Mouse (Mus musculus) midbrain, embryonic 11.5 days (tissue): ENCODE measurements around the gene C9orf72. TPM values are rescaled to one million over a fixed set of nuclear protein-coding genes. Genes with fewer than 3 reads are reported as not detected.

Experiments used
- ATAC-seq: fragments of 200-750 bp; cut with Nextera tagmentation; 2 replicates; pipeline ENCODE4 v1.8.0; 2017; ENCODE audit warnings: moderate TSS enrichment, moderate library complexity; ENCODE audit not compliant: low FRiP score
- DNase-seq: peaks from one replicate; pipeline ENCODE4 v3.0.0; 2015; ENCODE audit warnings: low spot score; ENCODE audit errors: missing footprints
- H3K27ac ChIP-seq: fragments of 300-500 bp; sonication (generic); 2 replicates; pipeline ENCODE4 v1.5.1; 2014; ENCODE audit warnings: low read depth, low read length
- H3K27me3 ChIP-seq: fragments of 300-500 bp; sonication (generic); 2 replicates; pipeline ENCODE4 v1.6.1; 2014; ENCODE audit warnings: mild to moderate bottlenecking, low read length, moderate library complexity, mixed read lengths; ENCODE audit not compliant: control insufficient read depth, insufficient read depth
- H3K36me3 ChIP-seq: fragments of 300-500 bp; sonication (generic); 2 replicates; pipeline ENCODE4 v1.6.1; 2014; ENCODE audit warnings: mild to moderate bottlenecking, low read length, moderate library complexity, mixed read lengths; ENCODE audit not compliant: control insufficient read depth, insufficient read depth
- H3K4me1 ChIP-seq: fragments of 300-500 bp; sonication (generic); 2 replicates; pipeline ENCODE4 v1.6.1; 2014; ENCODE audit warnings: low read length; ENCODE audit not compliant: control insufficient read depth, insufficient read depth
- H3K4me2 ChIP-seq: fragments of 300-500 bp; sonication (generic); 2 replicates; pipeline ENCODE4 v1.6.1; 2014; ENCODE audit warnings: mild to moderate bottlenecking, moderate library complexity
- H3K4me3 ChIP-seq: fragments of 300-500 bp; sonication (generic); 2 replicates; pipeline ENCODE4 v1.5.1; 2014; ENCODE audit warnings: low read depth, low read length
- H3K9ac ChIP-seq: fragments of 300-500 bp; sonication (generic); 2 replicates; pipeline ENCODE4 v1.6.1; 2014; ENCODE audit warnings: low read length
- H3K9me3 ChIP-seq: fragments of 300-500 bp; sonication (generic); 2 replicates; pipeline ENCODE4 v1.6.1; 2016; ENCODE audit warnings: low read length; ENCODE audit not compliant: control insufficient read depth
- WGBS: fragments of 180-500 bp; shearing (Covaris S2); extraction: QIAGEN DNeasy Blood & Tissue Kit; methylation state at CpG from one replicate; pipeline ENCODE4 v1.1.7; 2014; 5-methylcytosine and 5-hydroxymethylcytosine counted together
- polyA plus RNA-seq: library from polyadenylated mRNA; unstranded; fragments of >200 nt; fragmentation: Nextera tagmentation; extraction: Ambion mirVana; gene quantifications from 2 replicates; pipeline ENCODE4 v1.2.1, GENCODE M21; 2014

The C9orf72 gene
- polyA plus RNA-seq, 1 experiment from 2014 or later, result 29.5 TPM

DNA sequence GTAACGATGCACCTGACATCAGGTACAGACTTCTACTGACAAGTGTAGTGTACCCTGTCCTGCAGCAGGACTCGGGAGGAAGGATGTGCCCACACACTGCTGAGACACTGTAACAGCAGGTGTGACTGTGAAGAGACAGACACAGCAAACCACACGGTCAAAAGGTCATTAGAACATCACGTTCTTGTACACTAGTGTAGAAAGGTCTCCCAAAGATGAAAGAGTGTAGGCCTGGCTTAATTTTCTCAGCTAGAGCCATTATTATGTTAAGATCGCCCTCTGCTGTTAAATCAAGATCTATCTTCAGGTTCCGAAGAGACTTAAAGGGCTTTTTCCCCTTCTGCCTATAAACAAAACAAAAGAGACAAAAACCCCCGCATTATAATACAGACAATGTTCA is 33.2 kb downstream of the C9orf72 start:
- Histone ChIP-seq H3K9me3 (no peaks in the 10 kb centered on the region), H3K4me1 (no peaks in the 10 kb centered on the region), H3K36me3 (no peaks in the 10 kb centered on the region), H3K27ac (no peak overlapping the region), H3K27me3 (no peaks in the 10 kb centered on the region), H3K4me2 (no peak overlapping the region), H3K4me3 (no peak overlapping the region), H3K9ac (no peak overlapping the region)
- 44% methylated on average over 7 of the region's 7 CpGs for WGBS
- ATAC-seq, result no peak; the same call in 1 of the 2 replicates
- DNase-seq, result peak; percentile 86

DNA sequence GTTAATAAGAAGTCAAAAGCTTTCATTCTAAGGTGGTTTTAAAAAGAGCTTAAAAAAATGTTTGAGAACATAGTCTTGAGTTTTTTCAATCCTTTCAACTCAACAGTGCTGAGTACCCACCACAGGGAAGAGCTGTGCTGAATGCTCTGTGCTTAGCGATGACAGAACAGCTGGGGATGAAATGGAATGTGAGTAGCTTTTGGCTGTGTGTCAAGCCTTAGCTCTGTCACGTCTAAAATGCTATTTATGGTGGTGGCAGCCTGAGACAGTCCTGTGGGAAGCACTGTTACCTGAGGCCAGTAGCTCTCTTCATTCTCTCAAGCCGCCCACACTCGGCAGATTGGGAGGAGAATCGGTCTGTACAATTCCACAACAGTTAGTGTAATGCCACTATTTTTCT is 36.2 kb downstream of the C9orf72 start:
- H3K4me1 ChIP-seq, result no peaks in the 10 kb centered on the region
- 79% methylated on average over 5 of the region's 5 CpGs for WGBS
- no peaks in the 10 kb centered on the region for H3K9me3 ChIP-seq
- no peak overlapping the region for H3K27ac ChIP-seq
- no peak overlapping the region for H3K9ac ChIP-seq
- no peak for DNase-seq
- H3K4me3 ChIP-seq, result no peak overlapping the region
- no peak for ATAC-seq
- H3K27me3 ChIP-seq, result no peaks in the 10 kb centered on the region
- no peaks in the 10 kb centered on the region for H3K36me3 ChIP-seq
- H3K4me2 ChIP-seq, result no peak overlapping the region

DNA sequence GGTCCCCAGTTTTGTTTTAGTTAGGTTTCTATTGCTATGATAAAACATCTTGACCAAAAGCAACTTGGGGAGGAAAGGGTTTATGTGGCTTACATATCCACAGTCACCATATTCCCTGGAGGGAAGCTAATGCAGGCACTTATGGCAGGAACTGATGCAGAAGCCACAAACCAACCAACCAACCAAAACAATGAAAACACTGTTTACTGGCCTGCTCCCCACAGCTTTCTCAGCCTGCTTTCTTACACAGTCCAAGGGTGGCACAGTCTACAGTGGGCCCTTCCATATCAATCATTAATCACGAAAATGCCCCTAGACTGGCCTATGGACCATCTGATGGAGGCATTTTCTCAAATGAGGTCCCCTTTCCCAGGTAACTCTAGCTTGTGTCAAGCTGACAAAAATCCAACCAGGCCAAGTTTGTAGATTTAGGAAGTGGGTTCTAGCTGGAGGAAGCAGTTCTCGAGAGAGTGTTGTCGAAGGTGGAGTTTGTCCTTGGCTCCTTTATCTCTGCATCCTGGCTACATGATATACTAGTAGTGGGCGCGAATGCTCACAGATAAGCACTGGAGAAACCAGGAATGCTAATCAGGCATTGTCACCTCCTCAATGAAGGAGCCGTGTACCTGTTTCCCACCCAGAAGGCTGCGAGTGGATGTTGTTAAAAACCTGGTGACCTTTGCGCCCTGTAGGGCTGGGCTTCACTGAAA is 38.2 kb downstream of the C9orf72 start:
- Histone ChIP-seq H3K4me1 (no peaks in the 10 kb centered on the region), H3K36me3 (no peaks in the 10 kb centered on the region), H3K4me3 (no peak overlapping the region), H3K9me3 (no peaks in the 10 kb centered on the region), H3K27ac (no peak overlapping the region), H3K27me3 (no peaks in the 10 kb centered on the region), H3K4me2 (no peak overlapping the region), H3K9ac (no peak overlapping the region)
- no peak for DNase-seq
- WGBS, result 88% methylated on average over 8 of the region's 8 CpGs
- ATAC-seq, result no peak

DNA sequence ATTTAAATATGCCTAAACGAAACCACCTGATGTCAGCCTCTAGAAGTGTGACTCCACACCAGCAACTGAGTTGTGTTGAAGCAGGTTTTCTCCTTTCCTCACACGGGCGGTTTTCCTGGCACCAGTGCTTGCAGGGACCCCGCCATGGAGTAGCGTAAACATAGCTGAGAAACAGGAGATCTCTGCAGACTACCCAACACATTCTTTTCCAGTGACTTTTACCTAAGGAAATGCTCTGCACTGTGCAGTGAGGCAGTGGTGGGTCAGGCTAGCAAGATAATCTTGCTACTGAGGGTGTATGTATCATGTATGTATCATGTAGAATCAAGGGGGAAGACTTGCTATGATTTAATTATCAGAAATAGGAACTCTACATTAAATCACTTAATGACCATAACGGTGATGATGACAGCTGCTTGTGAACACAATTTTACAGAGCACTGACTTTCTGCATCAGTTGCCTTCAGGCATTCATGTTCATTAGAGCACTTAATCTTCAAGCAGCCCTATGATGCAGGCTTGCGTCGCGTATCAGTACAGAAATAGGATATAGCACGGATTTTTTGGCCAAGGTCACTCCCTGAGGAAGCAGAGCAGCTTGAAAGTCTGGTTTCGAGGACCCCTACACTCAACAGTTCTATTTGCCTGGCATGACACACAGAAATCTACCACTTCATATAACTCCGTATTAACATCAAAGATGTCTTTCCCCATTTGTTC is 47.9 kb downstream of the C9orf72 start:
- peak; percentile 41 for DNase-seq
- Histone ChIP-seq H3K27me3 (no peaks in the 10 kb centered on the region), H3K27ac (no peak overlapping the region), H3K4me3 (no peak overlapping the region), H3K9me3 (no peaks in the 10 kb centered on the region), H3K36me3 (no peaks in the 10 kb centered on the region), H3K4me2 (no peak overlapping the region), H3K4me1 (no peaks in the 10 kb centered on the region), H3K9ac (no peak overlapping the region)
- ATAC-seq, result no peak
- WGBS, result 83% methylated on average over 12 of the region's 12 CpGs

DNA sequence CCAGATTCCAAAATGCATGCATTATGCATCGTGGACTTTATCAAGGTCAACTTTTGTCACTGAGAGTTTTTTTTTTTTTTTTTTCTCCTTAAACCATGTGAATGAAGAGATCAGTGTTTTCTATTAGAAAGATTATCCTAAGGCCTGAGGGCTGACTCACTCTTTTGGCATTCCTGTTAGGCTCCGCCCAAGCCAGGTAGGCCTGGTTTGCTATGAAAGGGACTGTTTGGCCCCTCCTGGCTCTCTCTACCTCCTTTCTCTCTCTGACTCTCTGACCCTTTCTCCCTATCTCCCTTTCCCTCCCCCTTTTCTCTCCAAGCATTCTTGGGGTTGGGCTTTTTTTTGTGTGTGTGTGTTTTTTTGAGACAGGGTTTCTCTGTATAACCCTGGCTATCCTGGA is 50.4 kb downstream of the C9orf72 start:
- Histone ChIP-seq H3K4me1 (no peaks in the 10 kb centered on the region), H3K4me3 (no peak overlapping the region), H3K36me3 (no peaks in the 10 kb centered on the region), H3K4me2 (no peak overlapping the region), H3K27me3 (no peaks in the 10 kb centered on the region), H3K9me3 (no peaks in the 10 kb centered on the region), H3K9ac (no peak overlapping the region), H3K27ac (no peak overlapping the region)
- DNase-seq, result no peak
- no peak for ATAC-seq
- 90% methylated on average over 2 of the region's 2 CpGs for WGBS

- ATAC-seq, result no peak
- peak; percentile 37 for DNase-seq
- 61% methylated on average over 1 of the region's 1 CpGs for WGBS
- Histone ChIP-seq H3K27me3 (no peaks in the 10 kb centered on the region), H3K4me1 (no peaks in the 10 kb centered on the region), H3K27ac (no peak overlapping the region), H3K4me3 (no peak overlapping the region), H3K9me3 (no peaks in the 10 kb centered on the region), H3K36me3 (no peaks in the 10 kb centered on the region), H3K4me2 (no peak overlapping the region), H3K9ac (no peak overlapping the region)
Measured at GRCm38 (mm10) chr4:35173551-35173950, 52.4 kb downstream of the C9orf72 start.

DNA sequence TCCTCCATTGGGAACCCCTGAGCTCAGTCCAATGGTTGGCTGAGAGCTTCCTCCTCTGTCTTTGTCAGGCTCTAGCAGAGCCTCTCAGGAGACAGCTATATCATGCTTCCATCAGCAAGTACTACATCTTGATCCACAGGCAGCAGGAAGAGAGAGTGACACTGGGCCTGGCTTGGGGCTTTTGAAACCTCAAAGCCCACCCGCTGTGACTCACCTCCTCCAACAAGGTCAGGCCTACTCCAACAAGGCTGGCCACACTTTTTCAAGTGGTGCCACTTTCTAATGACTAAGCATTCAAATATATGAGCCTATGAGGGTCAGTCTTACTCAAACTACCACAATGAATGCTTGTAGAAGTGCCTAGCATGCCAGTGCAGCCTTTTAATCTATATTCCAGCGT is 53.5 kb downstream of the C9orf72 start:
- no peaks in the 10 kb centered on the region for H3K4me1 ChIP-seq
- ATAC-seq (no peak), DNase-seq (peak; percentile 45)
- WGBS, result 88% methylated on average over 2 of the region's 2 CpGs
- H3K4me2 ChIP-seq, result no peak overlapping the region
- H3K9me3 ChIP-seq, result no peaks in the 10 kb centered on the region
- no peaks in the 10 kb centered on the region for H3K36me3 ChIP-seq
- H3K9ac ChIP-seq, result no peak overlapping the region
- H3K27me3 ChIP-seq, result no peaks in the 10 kb centered on the region
- no peak overlapping the region for H3K27ac ChIP-seq
- no peak overlapping the region for H3K4me3 ChIP-seq

GRCm38 (mm10) chr4:35169571-35170125 is 56.3 kb downstream of the C9orf72 start:
- Histone ChIP-seq H3K9me3 (no peaks in the 10 kb centered on the region), H3K27ac (no peak overlapping the region), H3K4me3 (no peak overlapping the region), H3K9ac (no peak overlapping the region), H3K4me1 (no peaks in the 10 kb centered on the region), H3K36me3 (no peaks in the 10 kb centered on the region), H3K4me2 (no peak overlapping the region), H3K27me3 (no peaks in the 10 kb centered on the region)
- peak; percentile 61 for DNase-seq
- WGBS, result 85% methylated on average over 13 of the region's 13 CpGs
- ATAC-seq, result no peak

- WGBS, result 84% methylated on average over 5 of the region's 5 CpGs
- H3K4me1 ChIP-seq, result no peaks in the 10 kb centered on the region
Measured at GRCm38 (mm10) chr4:35167855-35168254, 58.1 kb downstream of the C9orf72 start.

More at GRCm38 (mm10) chr4:35167855-35168254, 58.1 kb downstream of the C9orf72 start:
- Histone ChIP-seq H3K9ac (no peak overlapping the region), H3K27me3 (no peaks in the 10 kb centered on the region), H3K36me3 (no peaks in the 10 kb centered on the region), H3K9me3 (no peaks in the 10 kb centered on the region), H3K27ac (no peak overlapping the region), H3K4me3 (no peak overlapping the region), H3K4me2 (no peak overlapping the region)
- ATAC-seq, result no peak
- DNase-seq, result peak; percentile 61
